Mouse (Mus musculus): Measurements from ENCODE around the gene Il4ra. TPM values are rescaled to one million over a fixed set of nuclear protein-coding genes. Genes with fewer than 3 reads are reported as not detected.

Il4ra gene
- total and polyA plus RNA-seq, 3 experiments: 18.2 to 27.4 (median 26.4) TPM

- dilution Hi-C loops (cut with MboI; ENCODE audit: extremely low pct_ligation_motif_present, extremely low pct_unique_long_range_greater_than_20kb, low sequenced_read_pairs) (no loop called here), in situ Hi-C loops (cut with MboI; ENCODE audit: low pct_ligation_motif_present, low pct_unique_long_range_greater_than_20kb, low sequenced_read_pairs) (loop anchor here (5.0 kb wide), 1 partner anchor 37 kb away; the partner anchor contains the start of gene Il4ra)
- H3K4me1 ChIP-seq (ENCODE audit: control insufficient read depth in 1 of 2, insufficient read depth in 2 of 2): peaks cover 9 to 11% of the 10 kb centered on the region in 2 experiments
- no peak overlapping the region for H3K27ac ChIP-seq (ENCODE audit: insufficient read depth, low read depth)
- H3K9ac ChIP-seq (ENCODE audit: insufficient read depth, low read depth): no peak overlapping the region
- H3K4me2 ChIP-seq (ENCODE audit: insufficient read depth, low read depth, poor library complexity, severe bottlenecking): no peak overlapping the region
- no peaks in the 10 kb centered on the region for H3K36me3 ChIP-seq (replicated peaks in 1 of 2; ENCODE audit: control insufficient read depth in 1 of 2, insufficient read depth in 1 of 2, low read length in 1 of 2)
- H3K79me2 ChIP-seq (replicated peaks; ENCODE audit: control insufficient read depth, extremely low read depth, insufficient read depth, poor library complexity, severe bottlenecking): no peaks in the 10 kb centered on the region
- H3K9me3 ChIP-seq (replicated peaks; ENCODE audit: low read length): peaks cover 11% of the 10 kb centered on the region
- H3K27me3 ChIP-seq (replicated peaks): no peaks in the 10 kb centered on the region
- DNase-seq (ENCODE audit: extremely low read depth): no peak
- no peak overlapping the region for H3K4me3 ChIP-seq (replicated peaks in 1 of 3; ENCODE audit: low read depth in 2 of 3, low read length in 2 of 3, poor library complexity in 1 of 3)
- TF ChIP-seq NELFE (IDR thresholded peaks at IDR 0.05; ENCODE audit: low read depth, low read length): no peak
- no peak for TF ChIP-seq MYC (IDR thresholded peaks at IDR 0.05; ENCODE audit: low read depth, low read length)
- no peak for TF ChIP-seq JUND (conservative IDR thresholded peaks at IDR 0.05; ENCODE audit: low read depth, low read length)
- TF ChIP-seq IRF4 (IDR thresholded peaks at IDR 0.05; ENCODE audit: low read depth, low read length): no peak
- TF ChIP-seq MAFK (IDR thresholded peaks at IDR 0.05; ENCODE audit: insufficient replicate concordance, low read length): no peak
- TF ChIP-seq CTCF (conservative IDR thresholded peaks at IDR 0.05 in 1 of 2, IDR thresholded peaks at IDR 0.05 in 1 of 2; ENCODE audit: low read depth in 2 of 2, low read length in 2 of 2): no peak
- TF ChIP-seq USF1 (IDR thresholded peaks at IDR 0.05; ENCODE audit: low read depth, low read length): no peak
- no peak for TF ChIP-seq NRF1 (IDR thresholded peaks at IDR 0.05; ENCODE audit: low read depth, low read length)
- TF ChIP-seq GABPA (IDR thresholded peaks at IDR 0.05; ENCODE audit: insufficient replicate concordance, low read depth, low read length): no peak
- no peak for TF ChIP-seq POLR2A (IDR thresholded peaks at IDR 0.05; ENCODE audit: low read depth, low read length)
- TF ChIP-seq MAZ (IDR thresholded peaks at IDR 0.05; ENCODE audit: low read depth, low read length): no peak
- no peak for TF ChIP-seq EP300 (IDR thresholded peaks at IDR 0.05; ENCODE audit: low read length)
- no peak for TF ChIP-seq JUN (IDR thresholded peaks at IDR 0.05; ENCODE audit: insufficient read depth, low read depth, low read length)
- no peak for TF ChIP-seq BHLHE40 (IDR thresholded peaks at IDR 0.05; ENCODE audit: low read depth, low read length)
- TF ChIP-seq SIN3A (IDR thresholded peaks at IDR 0.05; ENCODE audit: low read length): no peak
- no peak for TF ChIP-seq TCF12 (IDR thresholded peaks at IDR 0.05; ENCODE audit: low read depth, low read length)
- no peak for TF ChIP-seq RAD21 (IDR thresholded peaks at IDR 0.05; ENCODE audit: low read depth, low read length)
- no peak for TF ChIP-seq SMC3 (IDR thresholded peaks at IDR 0.05; ENCODE audit: low read depth, low read length)
- TF ChIP-seq HCFC1 (IDR thresholded peaks at IDR 0.05; ENCODE audit: low read depth, low read length): no peak
- TF ChIP-seq CHD2 (IDR thresholded peaks at IDR 0.05; ENCODE audit: low read length): no peak
Observed at GRCm38 (mm10) chr7:125515081-125515853, 36.7 kb upstream of the Il4ra start.

- Histone ChIP-seq H3K4me3 (replicated peaks in 1 of 3; ENCODE audit: low read depth in 2 of 3, low read length in 2 of 3, poor library complexity in 1 of 3) (no peak overlapping the region), H3K27me3 (replicated peaks) (no peaks in the 10 kb centered on the region), H3K4me2 (ENCODE audit: insufficient read depth, low read depth, poor library complexity, severe bottlenecking) (no peak overlapping the region), H3K79me2 (replicated peaks; ENCODE audit: control insufficient read depth, extremely low read depth, insufficient read depth, poor library complexity, severe bottlenecking) (no peaks in the 10 kb centered on the region), H3K4me1 (ENCODE audit: control insufficient read depth in 1 of 2, insufficient read depth in 2 of 2) (peaks cover 2 to 3% of the 10 kb centered on the region in 2 experiments; a peak in 3 of 4 replicates), H3K36me3 (replicated peaks in 1 of 2; ENCODE audit: control insufficient read depth in 1 of 2, insufficient read depth in 1 of 2, low read length in 1 of 2) (no peaks in the 10 kb centered on the region), H3K27ac (ENCODE audit: insufficient read depth, low read depth) (no peak overlapping the region), H3K9ac (ENCODE audit: insufficient read depth, low read depth) (no peak overlapping the region), H3K9me3 (replicated peaks; ENCODE audit: low read length) (peaks cover 9% of the 10 kb centered on the region)
- in situ Hi-C loops (cut with MboI; ENCODE audit: low pct_ligation_motif_present, low pct_unique_long_range_greater_than_20kb, low sequenced_read_pairs): loop anchor here (5.0 kb wide), 1 partner anchor 36 kb away; the partner anchor contains the start of gene Il4ra
- no peak for TF ChIP-seq USF1 (IDR thresholded peaks at IDR 0.05; ENCODE audit: low read depth, low read length)
- no peak for TF ChIP-seq TCF12 (IDR thresholded peaks at IDR 0.05; ENCODE audit: low read depth, low read length)
- no peak for TF ChIP-seq RCOR1 (conservative IDR thresholded peaks at IDR 0.05; ENCODE audit: low read depth, low read length)
- no peak for TF ChIP-seq ELF1 (IDR thresholded peaks at IDR 0.05; ENCODE audit: low read depth, low read length)
- no peak for TF ChIP-seq JUN (IDR thresholded peaks at IDR 0.05; ENCODE audit: insufficient read depth, low read depth, low read length)
- TF ChIP-seq MAZ (IDR thresholded peaks at IDR 0.05; ENCODE audit: low read depth, low read length): no peak
- no peak for TF ChIP-seq ZMIZ1 (IDR thresholded peaks at IDR 0.05; ENCODE audit: low read depth, low read length)
- TF ChIP-seq RAD21 (IDR thresholded peaks at IDR 0.05; ENCODE audit: low read depth, low read length): no peak
- no peak for TF ChIP-seq POLR2A (IDR thresholded peaks at IDR 0.05; ENCODE audit: low read depth, low read length)
- TF ChIP-seq NRF1 (IDR thresholded peaks at IDR 0.05; ENCODE audit: low read depth, low read length): no peak
- no peak for TF ChIP-seq CHD1 (IDR thresholded peaks at IDR 0.05; ENCODE audit: low read depth, low read length)
- TF ChIP-seq ZC3H11A (IDR thresholded peaks at IDR 0.05; ENCODE audit: low read depth, low read length): no peak
- TF ChIP-seq SIN3A (IDR thresholded peaks at IDR 0.05; ENCODE audit: low read length): no peak
- no peak for TF ChIP-seq KAT2A (IDR thresholded peaks at IDR 0.05; ENCODE audit: insufficient replicate concordance, low read length)
- no peak for TF ChIP-seq PAX5 (IDR thresholded peaks at IDR 0.05; ENCODE audit: low read length)
- TF ChIP-seq POLR2AphosphoS2 (IDR thresholded peaks at IDR 0.05; ENCODE audit: low read depth, low read length): no peak
- no peak for TF ChIP-seq MEF2A (IDR thresholded peaks at IDR 0.05; ENCODE audit: borderline replicate concordance, low read depth, low read length)
- no peak for DNase-seq (ENCODE audit: extremely low read depth)
- dilution Hi-C loops (cut with MboI; ENCODE audit: extremely low pct_ligation_motif_present, extremely low pct_unique_long_range_greater_than_20kb, low sequenced_read_pairs): no loop called here
Observed at GRCm38 (mm10) chr7:125516723-125517122, 35.2 kb upstream of the Il4ra start.
